Mouse (Mus musculus) liver, postnatal 0 days (tissue): ENCODE data around the gene Etv4.

Source experiments
- CTCF ChIP-seq: sonication (generic); IDR thresholded peaks from 2 replicates; pipeline ENCODE4 v1.5.1; 2016; ENCODE audit warnings: antibody characterized with exemption, low read depth
- EP300 ChIP-seq: IDR thresholded peaks from 2 replicates; pipeline ENCODE4 v1.6.1; 2016; ENCODE audit warnings: antibody characterized with exemption, low read depth, mild to moderate bottlenecking

DNA sequence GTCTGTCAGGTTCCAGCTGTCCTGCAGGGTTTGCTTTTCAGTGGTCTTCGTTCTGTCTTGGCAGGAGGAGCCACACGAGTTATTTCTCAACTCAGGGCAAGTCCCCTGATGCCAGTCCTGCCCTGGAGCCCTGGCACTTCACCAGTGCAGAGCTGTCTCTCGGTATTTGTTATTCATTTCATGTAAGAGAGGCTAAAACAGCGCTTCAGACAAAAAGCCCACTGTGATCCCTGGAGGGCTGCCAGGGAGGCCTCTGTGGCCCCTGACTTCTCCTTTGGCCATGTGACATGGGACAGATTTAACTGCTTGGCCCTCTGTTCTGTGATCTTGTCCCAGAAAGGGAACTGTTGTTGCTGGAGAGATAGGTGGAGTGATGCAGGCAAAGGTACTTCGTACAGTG is 26.7 kb downstream of the Etv4 start:
- TF ChIP-seq CTCF, result no peak
- TF ChIP-seq EP300, result no peak
